Mouse (Mus musculus) lung, embryonic 16.5 days (tissue): ENCODE measurements around the gene Zfp791. TPM values are rescaled to one million over a fixed set of nuclear protein-coding genes. Genes with fewer than 3 reads are reported as not detected.

ENCODE experiments used
- ATAC-seq: fragments of 200-750 bp; cut with Nextera tagmentation; 2 replicates; pipeline ENCODE4 v1.8.0; 2017; ENCODE audit warnings: low read depth, mild to moderate bottlenecking, moderate library complexity
- H3K27ac ChIP-seq: fragments of 300-500 bp; sonication (generic); 2 replicates; pipeline ENCODE4 v1.5.1; 2014; ENCODE audit warnings: mild to moderate bottlenecking, control low read depth, low read length
- H3K27me3 ChIP-seq: fragments of 300-500 bp; sonication (generic); 2 replicates; pipeline ENCODE4 v1.6.1; 2014; ENCODE audit warnings: low read depth, low read length, mixed read lengths; ENCODE audit not compliant: control insufficient read depth, insufficient read depth
- H3K36me3 ChIP-seq: fragments of 300-500 bp; sonication (generic); 2 replicates; pipeline ENCODE4 v1.6.1; 2014; ENCODE audit warnings: low read length; ENCODE audit not compliant: control insufficient read depth, insufficient read depth
- H3K4me1 ChIP-seq: fragments of 300-500 bp; sonication (generic); replicated peaks from 2 replicates; pipeline ENCODE4 v1.6.1; 2014; ENCODE audit warnings: low read length, mixed read lengths; ENCODE audit not compliant: control insufficient read depth, insufficient read depth
- H3K4me2 ChIP-seq: fragments of 300-500 bp; sonication (generic); 2 replicates; pipeline ENCODE4 v1.6.1; 2014; ENCODE audit warnings: low read depth, low read length, control low read depth
- H3K4me3 ChIP-seq: fragments of 300-500 bp; sonication (generic); 2 replicates; pipeline ENCODE4 v1.5.1; 2014; ENCODE audit warnings: mild to moderate bottlenecking, low read length, control low read depth
- H3K9ac ChIP-seq: fragments of 300-500 bp; sonication (generic); 2 replicates; pipeline ENCODE4 v1.6.1; 2014; ENCODE audit warnings: low read length, control low read depth
- H3K9me3 ChIP-seq: fragments of 300-500 bp; sonication (generic); 2 replicates; pipeline ENCODE4 v1.6.1; 2016; ENCODE audit warnings: low read length; ENCODE audit not compliant: control insufficient read depth
- WGBS: fragments of 180-500 bp; shearing (Covaris S2); extraction: QIAGEN DNeasy Blood & Tissue Kit; methylation state at CpG from one replicate; pipeline ENCODE4 v1.1.7; 2014; 5-methylcytosine and 5-hydroxymethylcytosine counted together
- polyA plus RNA-seq: library from polyadenylated mRNA; unstranded; fragments of >200 nt; fragmentation: Nextera tagmentation; extraction: Ambion mirVana; gene quantifications from 2 replicates; pipeline ENCODE4 v1.2.1, GENCODE M21; 2015

Zfp791 gene
- polyA plus RNA-seq, 1 experiment from 2014 or later = 3.7 TPM

- WGBS = 62% methylated on average over 7 of the region's 7 CpGs
- 0 out of 2 replicates have a peak overlapping the region, but pooled peaks have one; percentile 16 for H3K27ac ChIP-seq
- no peak overlapping the region for H3K9ac ChIP-seq
- H3K27me3 ChIP-seq = no peaks in the 10 kb centered on the region
- no peaks in the 10 kb centered on the region for H3K4me1 ChIP-seq
- no peaks in the 10 kb centered on the region for H3K9me3 ChIP-seq
- no peak for ATAC-seq
- H3K36me3 ChIP-seq = 0 out of 2 replicates have a peak, but pooled peaks cover 3% of the 10 kb centered on the region
- no peak overlapping the region for H3K4me2 ChIP-seq
- H3K4me3 ChIP-seq = no peak overlapping the region
These were observed 5.9 kb downstream of the Zfp791 start for GRCm38 (mm10) chr8:85116984-85117383.

- no peak overlapping the region for H3K4me3 ChIP-seq
- H3K9me3 ChIP-seq = no peaks in the 10 kb centered on the region
- WGBS = 74% methylated on average over 4 of the region's 4 CpGs
- no peaks in the 10 kb centered on the region for H3K27me3 ChIP-seq
- ATAC-seq = no peak
- no peak overlapping the region for H3K27ac ChIP-seq
- H3K4me1 ChIP-seq = no peaks in the 10 kb centered on the region
- peaks cover 8% of the 10 kb centered on the region for H3K36me3 ChIP-seq
- no peak overlapping the region for H3K4me2 ChIP-seq
- no peak overlapping the region for H3K9ac ChIP-seq
These were observed 7.4 kb downstream of the Zfp791 start for GRCm38 (mm10) chr8:85115501-85115900.

GRCm38 (mm10) chr8:85113241-85113640 is 9.7 kb downstream of the Zfp791 start:
- Histone ChIP-seq H3K27ac (no peak overlapping the region), H3K9ac (no peak overlapping the region), H3K4me3 (no peak overlapping the region), H3K4me1 (no peaks in the 10 kb centered on the region), H3K36me3 (peaks cover 22% of the 10 kb centered on the region), H3K4me2 (no peak overlapping the region), H3K27me3 (no peaks in the 10 kb centered on the region), H3K9me3 (no peaks in the 10 kb centered on the region)
- 92% methylated on average over 10 of the region's 10 CpGs for WGBS
- no peak for ATAC-seq

GRCm38 (mm10) chr8:85100076-85100665 is 22.7 kb downstream of the Zfp791 start:
- no peak overlapping the region for H3K27ac ChIP-seq
- no peak overlapping the region for H3K9ac ChIP-seq
- no peaks in the 10 kb centered on the region; the same call in 1 of the 2 replicates for H3K9me3 ChIP-seq
- no peak overlapping the region for H3K4me3 ChIP-seq
- no peak overlapping the region for H3K4me2 ChIP-seq
- H3K36me3 ChIP-seq = peaks cover 5% of the 10 kb centered on the region
- ATAC-seq = no peak
- H3K27me3 ChIP-seq = no peaks in the 10 kb centered on the region
- 78% methylated on average over 4 of the region's 4 CpGs for WGBS
- no peaks in the 10 kb centered on the region; the same call in 1 of the 2 replicates for H3K4me1 ChIP-seq

GRCm38 (mm10) chr8:85096850-85097249 is 26.0 kb downstream of the Zfp791 start:
- Histone ChIP-seq H3K9ac (no peak overlapping the region), H3K4me1 (no peaks in the 10 kb centered on the region; the same call in 1 of the 2 replicates), H3K27ac (no peak overlapping the region), H3K4me3 (no peak overlapping the region), H3K36me3 (peaks cover 11% of the 10 kb centered on the region), H3K9me3 (no peaks in the 10 kb centered on the region; the same call in 1 of the 2 replicates), H3K4me2 (no peak overlapping the region), H3K27me3 (no peaks in the 10 kb centered on the region)
- 60% methylated on average over 4 of the region's 4 CpGs for WGBS
- peak; percentile 49 for ATAC-seq

- Histone ChIP-seq H3K4me3 (no peak overlapping the region), H3K9me3 (no peaks in the 10 kb centered on the region), H3K4me1 (no peaks in the 10 kb centered on the region; the same call in 1 of the 2 replicates), H3K27ac (no peak overlapping the region), H3K36me3 (peaks cover 11% of the 10 kb centered on the region), H3K27me3 (no peaks in the 10 kb centered on the region), H3K9ac (no peak overlapping the region), H3K4me2 (no peak overlapping the region)
- no peak for ATAC-seq
- WGBS = 91% methylated on average over 16 of the region's 16 CpGs
These were observed 26.7 kb downstream of the Zfp791 start for GRCm38 (mm10) chr8:85096196-85096595.

GRCm38 (mm10) chr8:85095566-85095965 is 27.3 kb downstream of the Zfp791 start:
- Histone ChIP-seq H3K27me3 (no peaks in the 10 kb centered on the region), H3K4me2 (no peak overlapping the region), H3K9me3 (no peaks in the 10 kb centered on the region), H3K27ac (no peak overlapping the region), H3K36me3 (peaks cover 13% of the 10 kb centered on the region), H3K4me3 (no peak overlapping the region), H3K4me1 (no peaks in the 10 kb centered on the region; the same call in 1 of the 2 replicates), H3K9ac (no peak overlapping the region)
- WGBS = 93% methylated on average over 7 of the region's 7 CpGs
- no peak for ATAC-seq

- H3K4me2 ChIP-seq = no peak overlapping the region
- no peaks in the 10 kb centered on the region for H3K9me3 ChIP-seq
- ATAC-seq = no peak
- H3K9ac ChIP-seq = no peak overlapping the region
- peaks cover 13% of the 10 kb centered on the region for H3K36me3 ChIP-seq
- no peak overlapping the region for H3K4me3 ChIP-seq
- WGBS = 90% methylated on average over 13 of the region's 13 CpGs
- H3K27ac ChIP-seq = no peak overlapping the region
- H3K27me3 ChIP-seq = no peaks in the 10 kb centered on the region
- H3K4me1 ChIP-seq = no peaks in the 10 kb centered on the region; the same call in 1 of the 2 replicates
These were observed 27.8 kb downstream of the Zfp791 start for GRCm38 (mm10) chr8:85095051-85095450.

GRCm38 (mm10) chr8:85091526-85092090 is 31.3 kb downstream of the Zfp791 start:
- no peaks in the 10 kb centered on the region for H3K27me3 ChIP-seq
- H3K36me3 ChIP-seq = peaks cover 18% of the 10 kb centered on the region
- ATAC-seq = no peak
- 36% methylated on average over 21 of the region's 21 CpGs for WGBS
- no peaks in the 10 kb centered on the region for H3K9me3 ChIP-seq
- H3K4me2 ChIP-seq = no peak overlapping the region
- H3K27ac ChIP-seq = no peak overlapping the region
- H3K9ac ChIP-seq = no peak overlapping the region
- H3K4me1 ChIP-seq = no peaks in the 10 kb centered on the region
- no peak overlapping the region for H3K4me3 ChIP-seq
